Mouse (Mus musculus) spleen, postnatal 10 days (tissue): ENCODE measurements around the gene Olfr346.

ENCODE experiments used
- DNase-seq, 2 experiments: peaks; one replicate each; pipeline ENCODE4 v3.0.0; 2021 to 2022; ENCODE audit warnings: low spot score in 2 of 2

Olfr346 gene

DNA sequence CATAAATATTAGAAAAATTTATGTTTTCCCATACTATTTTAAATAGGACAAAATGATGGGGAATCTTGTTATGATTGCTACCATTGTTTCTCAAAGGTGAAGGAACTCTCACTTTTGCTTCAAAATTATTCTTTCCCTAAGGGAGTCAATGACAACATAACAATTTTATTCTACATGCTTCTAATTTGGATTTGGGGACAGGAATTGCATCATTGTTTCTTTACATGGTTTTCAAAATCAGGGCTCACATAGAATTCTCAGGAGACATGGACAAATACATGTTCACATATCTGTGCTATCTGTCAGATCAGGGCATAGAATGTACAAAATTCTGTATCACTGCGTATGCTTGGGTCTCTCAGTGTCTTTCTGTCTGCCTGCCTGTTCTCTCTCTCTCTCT lies at the start of gene Olfr346:
Gene Olfr346 (plus strand): TSS at position 301 of the 400 bp plus-strand sequence.
- DNase-seq: no peak

DNA sequence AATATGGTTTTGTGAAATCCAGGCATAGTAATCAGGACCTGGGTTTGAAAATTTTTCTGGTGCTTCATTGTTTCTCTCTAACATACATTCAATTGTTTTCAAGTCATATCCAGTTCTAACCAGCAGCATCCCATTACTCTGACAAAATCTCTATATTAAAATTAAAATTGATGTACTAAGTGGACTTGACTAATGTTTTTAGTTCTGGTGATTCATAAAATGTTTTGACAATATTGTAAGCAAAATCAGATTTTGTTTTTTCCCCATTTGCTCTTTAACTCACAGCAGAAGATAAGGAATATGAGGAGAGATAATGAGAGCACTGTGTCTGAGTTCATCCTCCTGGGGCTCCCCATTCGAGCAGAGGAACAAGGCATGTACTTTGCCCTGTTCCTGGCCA lies 45.8 kb upstream of the Olfr346 start, which contains the start of gene Olfr345:
Gene Olfr345 (plus strand): TSS at position 301 of the 400 bp plus-strand sequence.
- no peak for DNase-seq

DNA sequence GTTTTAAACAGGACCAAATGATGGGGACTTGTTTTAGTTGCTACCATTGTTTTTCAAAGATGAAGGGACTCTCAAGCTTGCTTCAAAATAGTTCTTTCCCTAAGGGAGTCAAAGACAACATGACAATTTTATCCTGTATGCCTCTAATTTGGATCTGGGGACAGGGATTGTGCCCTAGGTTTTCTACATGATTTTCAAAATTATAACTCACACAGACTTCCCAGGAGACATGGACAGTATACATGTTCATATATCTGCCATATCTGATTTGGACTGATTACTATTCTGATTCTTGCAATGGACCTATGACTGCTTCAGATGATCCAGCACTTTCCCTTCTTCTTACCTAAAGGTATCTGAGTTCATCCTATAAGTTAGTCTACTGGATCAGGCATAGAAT lies 46.0 kb downstream of the Olfr346 start, which contains the start of gene Olfr347:
Gene Olfr347 (plus strand): TSS at position 301 of the 400 bp plus-strand sequence.
- DNase-seq: no peak

DNA sequence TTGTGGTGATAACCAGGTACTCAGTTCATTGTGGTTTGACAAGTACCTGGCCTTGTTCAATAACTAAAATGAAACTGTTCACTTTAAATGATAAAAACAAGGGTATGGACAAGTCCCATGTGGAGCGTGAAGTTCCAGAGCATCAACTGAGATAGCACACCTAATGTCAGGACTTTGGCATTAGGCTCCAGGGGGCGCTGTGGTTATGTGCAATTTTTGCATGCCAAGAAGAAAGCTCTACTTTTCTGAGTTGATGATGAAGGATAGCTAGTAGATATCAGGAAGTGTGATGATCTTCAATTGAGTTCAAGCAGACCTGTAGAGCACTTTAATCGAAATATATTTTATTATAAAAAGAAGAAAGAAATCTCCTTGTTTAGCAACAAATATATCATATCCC lies 50.6 kb downstream of the Olfr346 start:
- DNase-seq: no peak
